Mouse (Mus musculus) layer of hippocampus, postnatal 10 days (tissue): Measurements from ENCODE around the gene Tuba1c. TPM values are rescaled to one million over a fixed set of nuclear protein-coding genes. Genes with fewer than 3 reads are reported as not detected.

ENCODE experiments used
- DNase-seq, 2 experiments: peaks; one replicate each; pipeline ENCODE4 v3.0.0; 2021; ENCODE audit warnings: low spot score in 2 of 2
- long read RNA-seq: library from polyadenylated mRNA; stranded (forward); transcript quantifications from one replicate; pipeline ENCODE4 v2.0.0, GENCODE M21; 2023
- total RNA-seq, 2 experiments: library from RNA; stranded (reverse); gene quantifications; 2 replicates each; pipeline ENCODE4 v1.2.3; 2021

Tuba1c gene
- total RNA-seq: 100 to 1,000 TPM; 234 TPM
- long read RNA-seq, partial matches to known transcripts: 0 of 4 reads
- long read RNA-seq, other reads (novel, unspliced or antisense): 2 of 4 reads

- DNase-seq: peak; percentile 41 to 44
Observed at GRCm38 (mm10) chr15:99029619-99030584, at the start of gene Tuba1c. Gene Tuba1c (plus strand): TSS chr15:99029891.

GRCm38 (mm10) chr15:98980012-98980614, 49.6 kb upstream of the Tuba1c start:
- no peak for DNase-seq

- no peak for DNase-seq
Observed at GRCm38 (mm10) chr15:98982100-98982499, 47.6 kb upstream of the Tuba1c start.

GRCm38 (mm10) chr15:98983431-98984081, 46.1 kb upstream of the Tuba1c start:
- DNase-seq: peak in 1 of 2 experiments; percentile 53

GRCm38 (mm10) chr15:98984681-98985080, 45.0 kb upstream of the Tuba1c start:
- DNase-seq: no peak

- peak; percentile 72 to 74 for DNase-seq
Observed at GRCm38 (mm10) chr15:98985240-98985981, 44.3 kb upstream of the Tuba1c start.

- DNase-seq: no peak
Observed at GRCm38 (mm10) chr15:98985982-98986715, 43.5 kb upstream of the Tuba1c start.

- DNase-seq: no peak
Observed at GRCm38 (mm10) chr15:98987077-98987630, 42.5 kb upstream of the Tuba1c start.

GRCm38 (mm10) chr15:98987661-98988181, 42.0 kb upstream of the Tuba1c start:
- no peak for DNase-seq

GRCm38 (mm10) chr15:98988787-98989186, 40.9 kb upstream of the Tuba1c start:
- no peak for DNase-seq

- no peak for DNase-seq
Observed at GRCm38 (mm10) chr15:98989701-98990430, 39.8 kb upstream of the Tuba1c start.

- no peak for DNase-seq
Observed at GRCm38 (mm10) chr15:98990669-98991539, 38.8 kb upstream of the Tuba1c start.

- no peak for DNase-seq
Observed at GRCm38 (mm10) chr15:98991540-98992050, 38.1 kb upstream of the Tuba1c start.

- DNase-seq: peak; percentile 57 to 69
Observed at GRCm38 (mm10) chr15:98992086-98992912, 37.4 kb upstream of the Tuba1c start.

GRCm38 (mm10) chr15:98993093-98993793, 36.4 kb upstream of the Tuba1c start:
- DNase-seq: peak; percentile 97

- peak; percentile 91 to 93 for DNase-seq
Observed at GRCm38 (mm10) chr15:98993865-98994264, 35.8 kb upstream of the Tuba1c start.
